Mouse (Mus musculus) liver, adult 2 months (tissue): ENCODE measurements around the gene 1700029J07Rik.
A peak's percentile ranks its signal among the peaks of the same experiment; 100 is the strongest.

Experiments used
- CTCF ChIP-seq: fragments of 200-500 bp; IDR thresholded peaks from 2 replicates; pipeline ENCODE4 v1.5.1; 2011; ENCODE audit warnings: low read depth, low read length, control low read depth
- POLR2A ChIP-seq: fragments of 200-500 bp; IDR thresholded peaks from 2 replicates; pipeline ENCODE4 v1.6.1; 2011; ENCODE audit warnings: low read length, control low read depth; ENCODE audit not compliant: insufficient read depth; ENCODE audit errors: extremely low read depth

DNA sequence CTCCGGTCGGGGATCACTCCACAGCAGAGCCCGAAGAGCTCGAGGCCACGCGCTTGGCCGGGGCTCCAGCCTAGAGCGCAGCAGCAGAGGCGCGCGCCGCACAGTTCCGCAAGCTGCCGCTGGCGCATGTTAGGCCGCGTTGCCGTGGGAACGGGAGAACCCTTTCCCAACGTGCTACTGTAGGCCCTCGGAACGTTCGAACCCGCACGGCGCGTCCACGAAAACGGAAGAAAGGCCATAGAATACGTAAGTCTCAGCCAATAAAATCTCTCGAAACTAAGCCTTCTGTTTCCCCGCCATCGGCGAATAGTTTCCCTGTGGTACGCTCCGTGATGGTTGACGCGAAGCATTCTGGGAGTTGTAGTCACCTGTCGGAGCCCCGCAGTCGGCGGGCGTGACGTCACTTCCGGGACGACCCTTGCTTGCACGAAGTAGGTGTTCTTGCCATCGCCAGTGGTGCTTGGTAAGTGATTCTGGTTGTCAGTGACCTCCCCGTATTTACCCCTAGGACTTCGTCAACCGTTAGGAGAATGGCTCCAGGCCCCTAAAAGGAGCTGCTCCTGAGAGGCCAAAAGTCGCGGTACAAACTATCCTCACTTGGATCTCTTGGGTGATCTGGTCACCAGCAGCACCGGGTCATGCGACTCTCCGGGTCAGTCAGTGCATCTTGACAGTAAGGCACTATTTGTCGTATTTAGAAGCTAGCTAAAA, at the start of gene 1700029J07Rik, which contains the start of gene Ufsp2:
- no peak for TF ChIP-seq POLR2A
- TF ChIP-seq CTCF: peak; percentile 51
